Mouse (Mus musculus) ES-E14 (cell line): ENCODE measurements around the gene Gjd2. TPM values are rescaled to one million over a fixed set of nuclear protein-coding genes. Genes with fewer than 3 reads are reported as not detected.
A peak's percentile ranks its signal among the peaks of the same experiment; 100 is the strongest.

ENCODE experiments used
- DNase-seq: peaks from one replicate; pipeline ENCODE4 v3.0.0-alpha.2; 2013; ENCODE audit warnings: low read depth, low spot score
- H3K27ac ChIP-seq: 2 replicates; pipeline ENCODE4 v1.5.1; 2012; ENCODE audit warnings: low read depth, mild to moderate bottlenecking, low read length, moderate library complexity, mixed read lengths; ENCODE audit not compliant: poor library complexity, insufficient read depth, severe bottlenecking
- H3K36me3 ChIP-seq: 2 replicates; pipeline ENCODE4 v1.6.1; 2012; ENCODE audit warnings: mild to moderate bottlenecking, low read length, moderate library complexity, mixed read lengths; ENCODE audit not compliant: control insufficient read depth, poor library complexity, insufficient read depth, severe bottlenecking
- H3K4me1 ChIP-seq, 2 experiments: fragments of 150-350 bp in 1 of 2; sonication (generic) in 1 of 2; 2 replicates each; pipeline ENCODE4 v1.6.1; 2012; ENCODE audit warnings: low read length in 2 of 2, mild to moderate bottlenecking in 1 of 2, mixed read lengths in 1 of 2; ENCODE audit not compliant: control insufficient read depth in 2 of 2, insufficient read depth in 2 of 2, poor library complexity in 1 of 2
- H3K4me3 ChIP-seq, 2 experiments: fragments of 150-350 bp in 1 of 2; sonication (generic) in 1 of 2; 2 replicates each; pipeline ENCODE4 v1.5.1; 2012; ENCODE audit warnings: low read length in 2 of 2, low read depth in 1 of 2, mild to moderate bottlenecking in 1 of 2, mixed read lengths in 1 of 2; ENCODE audit not compliant: insufficient read depth in 1 of 2, poor library complexity in 1 of 2, severe bottlenecking in 1 of 2
- H3K9ac ChIP-seq: 2 replicates; pipeline ENCODE4 v1.6.1; 2012; ENCODE audit warnings: low read depth, mild to moderate bottlenecking, low read length, mixed read lengths; ENCODE audit not compliant: poor library complexity, insufficient read depth, severe bottlenecking
- H3K9me3 ChIP-seq: fragments of 150-350 bp; sonication (generic); 2 replicates; pipeline ENCODE4 v1.6.1; 2012; ENCODE audit warnings: low read depth, mild to moderate bottlenecking, low read length; ENCODE audit not compliant: control insufficient read depth, insufficient read depth
- CHD2 ChIP-seq: IDR thresholded peaks from 2 replicates; pipeline ENCODE4 v1.6.1; 2014; ENCODE audit warnings: mild to moderate bottlenecking, low read depth, low read length, inconsistent platforms
- HCFC1 ChIP-seq: IDR thresholded peaks from 2 replicates; pipeline ENCODE4 v1.6.1; 2012; ENCODE audit warnings: low read length, inconsistent platforms, borderline replicate concordance; ENCODE audit not compliant: insufficient read depth
- MAFK ChIP-seq: IDR thresholded peaks from 2 replicates; pipeline ENCODE4 v1.6.1; 2014; ENCODE audit warnings: mild to moderate bottlenecking, low read depth, low read length, inconsistent platforms; ENCODE audit not compliant: insufficient read depth
- ZC3H11A ChIP-seq: IDR thresholded peaks from 2 replicates; pipeline ENCODE4 v1.6.1; 2012; ENCODE audit warnings: low read depth, mild to moderate bottlenecking, inconsistent platforms, low read length, borderline replicate concordance
- ZNF384 ChIP-seq: IDR thresholded peaks from 2 replicates; pipeline ENCODE4 v1.6.1; 2012; ENCODE audit warnings: low read depth, low read length, inconsistent platforms
- in situ Hi-C, 2 experiments: fragments of 600-800 bp; cut with MboI; formaldehyde crosslinking; loops; one replicate each; pipeline ENCODE4 v1.15.1; 2025; ENCODE audit warnings: low sequenced_read_pairs in 2 of 2, inconsistent platforms in 1 of 2; ENCODE audit not compliant: unreplicated experiment in 2 of 2
- total RNA-seq: library from RNA; depleted of rRNA; stranded (reverse); fragments of 300-350 nt; gene quantifications from 2 replicates; pipeline ENCODE4 v1.2.3, GENCODE M21; 2012

Gjd2 gene
- total RNA-seq, 1 experiment = not detected

GRCm38 (mm10) chr2:114014839-114015238 lies 1.4 kb upstream of the Gjd2 start:
- DNase-seq = no peak
- in situ Hi-C loops = no loop called here
- TF ChIP-seq CHD2 (no peak), HCFC1 (no peak), ZC3H11A (no peak), ZNF384 (no peak), MAFK (no peak)
- no peak overlapping the region for H3K27ac ChIP-seq
- no peak overlapping the region for H3K9ac ChIP-seq
- H3K36me3 ChIP-seq = no peaks in the 10 kb centered on the region
- H3K4me3 ChIP-seq = no peak overlapping the region
- H3K9me3 ChIP-seq = no peaks in the 10 kb centered on the region
- no peaks in the 10 kb centered on the region for H3K4me1 ChIP-seq

DNA sequence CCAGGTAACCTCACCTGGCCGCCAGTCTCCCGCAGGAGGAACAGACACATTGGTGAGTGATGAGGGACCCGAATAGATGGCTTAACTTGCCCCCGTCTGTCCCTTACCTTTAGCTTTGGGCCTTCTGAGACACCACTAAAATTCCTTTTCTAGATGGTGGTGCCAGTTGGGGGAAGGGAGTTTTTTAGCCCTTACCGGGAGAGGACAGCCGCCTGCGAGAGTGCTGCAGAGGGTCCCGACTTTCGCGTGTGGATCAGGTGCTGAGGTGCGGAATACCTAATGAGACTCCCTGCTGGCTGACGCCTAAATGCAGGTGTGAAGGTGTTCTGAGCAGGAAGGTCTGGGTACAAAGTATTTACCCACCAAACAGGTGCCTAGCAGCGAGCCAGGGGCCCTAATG lies 427 bp upstream of the Gjd2 start:
- TF ChIP-seq ZC3H11A (no peak), HCFC1 (no peak), MAFK (no peak), CHD2 (no peak), ZNF384 (no peak)
- no peak for DNase-seq
- H3K9ac ChIP-seq = no peak overlapping the region; the same call in 1 of the 2 replicates
- H3K27ac ChIP-seq = no peak overlapping the region
- in situ Hi-C loops = no loop called here
- no peaks in the 10 kb centered on the region for H3K36me3 ChIP-seq
- H3K9me3 ChIP-seq = no peaks in the 10 kb centered on the region
- H3K4me3 ChIP-seq = peak overlapping the region; percentile 70 to 75
- no peaks in the 10 kb centered on the region for H3K4me1 ChIP-seq

DNA sequence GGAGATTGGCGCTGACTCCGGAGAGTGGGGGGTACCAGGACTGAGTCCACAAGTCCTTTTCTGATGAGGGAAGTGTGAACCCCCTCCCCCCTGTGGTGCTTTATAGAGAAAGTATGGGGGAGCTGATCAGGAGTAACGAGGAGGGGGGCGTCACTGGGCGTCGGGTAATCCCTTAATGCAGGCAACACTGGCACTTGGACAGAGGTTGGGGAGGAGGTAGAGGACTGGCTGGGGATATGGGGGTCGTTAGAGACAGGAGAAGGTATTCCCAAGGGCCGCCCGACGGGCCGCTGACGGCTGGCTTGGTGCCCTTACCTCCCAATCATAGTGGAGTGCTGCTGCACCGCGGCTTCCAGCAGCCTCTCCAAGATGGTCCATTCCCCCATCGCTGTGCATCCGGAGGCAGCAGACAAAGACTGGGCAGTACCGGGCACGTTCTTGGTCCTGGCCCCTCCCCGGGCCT lies 639 bp downstream of the Gjd2 start:
- in situ Hi-C loops = no loop called here
- no peak overlapping the region for H3K9ac ChIP-seq
- TF ChIP-seq MAFK (no peak), ZNF384 (no peak), ZC3H11A (no peak), HCFC1 (no peak), CHD2 (no peak)
- DNase-seq = no peak
- H3K36me3 ChIP-seq = no peaks in the 10 kb centered on the region
- H3K4me3 ChIP-seq = peak overlapping the region; percentile 70 to 75
- no peaks in the 10 kb centered on the region for H3K4me1 ChIP-seq
- no peaks in the 10 kb centered on the region for H3K9me3 ChIP-seq
- H3K27ac ChIP-seq = no peak overlapping the region

DNA sequence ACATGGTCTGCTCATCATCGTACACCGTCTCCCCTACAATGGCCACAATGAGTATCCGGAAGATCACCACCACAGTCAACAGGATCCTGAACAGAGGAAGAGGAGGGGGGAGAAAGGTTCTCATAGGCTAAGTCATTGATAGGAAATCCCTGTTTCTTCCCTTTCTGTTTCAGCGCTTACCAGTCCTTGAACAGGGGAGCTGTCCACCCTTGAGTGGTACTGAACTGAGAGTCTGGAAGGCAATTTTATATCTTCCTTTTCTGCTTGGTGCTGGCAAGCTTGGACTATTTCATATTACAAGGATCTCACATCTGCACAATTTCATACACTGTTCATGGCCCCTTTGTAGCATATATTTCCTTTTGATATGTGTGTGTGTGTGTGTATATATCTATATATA lies 1.6 kb downstream of the Gjd2 start:
- DNase-seq = peak; percentile 59
- no peak for TF ChIP-seq ZC3H11A
- no peak for TF ChIP-seq MAFK
- no peak for TF ChIP-seq ZNF384
- no peak for TF ChIP-seq HCFC1
- no peak for TF ChIP-seq CHD2

GRCm38 (mm10) chr2:114008321-114008720 lies 5.1 kb downstream of the Gjd2 start:
- H3K9ac ChIP-seq = no peak overlapping the region
- H3K27ac ChIP-seq = no peak overlapping the region
- no peak for DNase-seq
- H3K4me1 ChIP-seq = no peaks in the 10 kb centered on the region
- TF ChIP-seq MAFK (no peak), ZC3H11A (no peak), ZNF384 (no peak), CHD2 (no peak), HCFC1 (no peak)
- in situ Hi-C loops = no loop called here
- no peaks in the 10 kb centered on the region for H3K36me3 ChIP-seq
- no peaks in the 10 kb centered on the region for H3K9me3 ChIP-seq
- no peak overlapping the region for H3K4me3 ChIP-seq

More for the DNA sequence above, 1.6 kb downstream of the Gjd2 start:
- no peak overlapping the region for H3K27ac ChIP-seq
- no peak overlapping the region for H3K4me3 ChIP-seq
- in situ Hi-C loops = no loop called here
- no peaks in the 10 kb centered on the region for H3K36me3 ChIP-seq
- no peaks in the 10 kb centered on the region for H3K4me1 ChIP-seq
- no peaks in the 10 kb centered on the region for H3K9me3 ChIP-seq
- no peak overlapping the region for H3K9ac ChIP-seq
